Mouse (Mus musculus): ENCODE measurements around the gene Gigyf1. TPM values are rescaled to one million over a fixed set of nuclear protein-coding genes. Genes with fewer than 3 reads are reported as not detected.

Gene Gigyf1
- total RNA-seq, 1 experiment: 24.7 TPM

DNA sequence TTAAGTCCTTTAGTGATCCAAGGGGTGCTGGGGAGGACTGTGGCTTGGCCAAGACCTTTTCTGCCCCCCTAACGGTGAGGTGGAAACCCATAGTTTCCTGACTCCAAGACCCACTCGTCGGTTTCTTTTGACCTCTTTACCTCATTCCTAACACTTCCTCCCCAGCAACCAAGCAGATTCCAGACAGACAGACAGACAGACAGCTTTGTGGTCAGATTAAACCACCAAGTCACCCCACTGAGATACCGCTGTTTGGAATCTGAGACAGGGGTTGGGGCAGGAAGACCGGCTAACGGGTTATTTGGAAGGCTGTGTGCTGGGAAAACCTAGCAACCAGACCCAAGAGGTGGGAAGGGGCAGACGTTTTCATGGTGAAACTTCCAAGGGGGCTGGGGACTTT, 51.8 kb downstream of the Gigyf1 start:
- in situ Hi-C loops (cut with MboI; ENCODE audit: low sequenced_read_pairs in 2 of 2, unreplicated experiment in 2 of 2): no loop called here
- H3K27ac ChIP-seq (ENCODE audit: insufficient read depth, low read depth, low read length, poor library complexity, severe bottlenecking): no peak overlapping the region
- no peaks in the 10 kb centered on the region for H3K36me3 ChIP-seq (ENCODE audit: control insufficient read depth, insufficient read depth, low read length, poor library complexity, severe bottlenecking)
- peaks cover 0 to 17% of the 10 kb centered on the region in 2 experiments; a peak in 2 of 4 replicates for H3K4me1 ChIP-seq (ENCODE audit: control insufficient read depth in 2 of 2, insufficient read depth in 2 of 2, low read length in 2 of 2, poor library complexity in 1 of 2)
- DNase-seq (ENCODE audit: low read depth, low spot score): no peak
- no peak overlapping the region for H3K4me3 ChIP-seq (ENCODE audit: insufficient read depth in 1 of 2, low read depth in 1 of 2, low read length in 2 of 2, poor library complexity in 1 of 2, severe bottlenecking in 1 of 2)
- H3K9me3 ChIP-seq (ENCODE audit: control insufficient read depth, insufficient read depth, low read depth, low read length): no peaks in the 10 kb centered on the region
- no peak overlapping the region for H3K9ac ChIP-seq (ENCODE audit: insufficient read depth, low read depth, low read length, poor library complexity, severe bottlenecking)
- TF ChIP-seq CHD2 (IDR thresholded peaks at IDR 0.05; ENCODE audit: low read depth, low read length): no peak
- no peak for TF ChIP-seq ZC3H11A (IDR thresholded peaks at IDR 0.05; ENCODE audit: borderline replicate concordance, low read depth, low read length)
- TF ChIP-seq ZNF384 (IDR thresholded peaks at IDR 0.05; ENCODE audit: low read depth, low read length): no peak
- TF ChIP-seq MAFK (IDR thresholded peaks at IDR 0.05; ENCODE audit: insufficient read depth, low read depth, low read length): no peak
- no peak for TF ChIP-seq HCFC1 (IDR thresholded peaks at IDR 0.05; ENCODE audit: borderline replicate concordance, insufficient read depth, low read length)

DNA sequence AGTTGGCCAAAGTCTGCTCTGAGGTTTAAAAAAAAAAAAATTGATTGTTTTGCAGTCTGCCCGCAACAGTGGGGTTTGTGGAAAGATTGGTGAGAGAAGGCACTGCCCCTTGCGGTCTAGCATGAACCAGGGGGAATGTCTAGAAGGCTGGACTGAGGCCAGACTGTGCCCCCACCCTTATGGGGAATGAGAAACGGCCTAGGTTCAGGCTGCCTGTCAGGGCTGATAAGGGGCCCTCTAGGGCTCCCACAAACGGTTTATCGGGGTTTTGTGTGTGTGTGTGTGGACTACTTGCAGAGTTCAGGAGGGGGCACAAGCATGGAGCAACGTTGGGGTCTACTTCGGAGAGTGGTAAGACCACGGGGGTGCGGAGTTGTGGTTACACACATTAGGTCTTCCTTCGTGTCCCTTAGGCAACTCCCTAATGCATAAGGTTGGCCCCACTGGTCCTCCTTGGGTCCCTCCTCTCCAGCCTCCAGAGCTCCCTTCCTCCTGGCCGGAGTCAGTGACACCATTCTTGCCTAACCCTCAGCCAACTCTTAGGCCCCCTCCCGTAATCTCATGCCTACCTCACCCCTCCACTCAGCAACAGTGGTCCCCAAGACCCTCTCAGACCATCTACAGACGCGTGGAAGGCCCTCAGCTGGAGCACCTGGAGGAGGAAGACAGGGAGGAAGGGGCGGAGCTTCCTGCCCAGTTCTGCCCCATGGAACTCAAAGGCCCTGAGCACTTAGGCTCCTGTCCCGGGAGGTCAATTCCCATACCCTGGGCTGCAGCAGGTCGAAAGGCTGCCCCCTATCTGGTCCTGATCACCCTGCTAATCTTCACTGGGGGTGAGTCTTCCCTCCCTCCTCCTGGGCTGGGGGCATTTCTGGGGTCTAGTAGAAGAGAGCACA, 52.6 kb downstream of the Gigyf1 start:
- H3K36me3 ChIP-seq (ENCODE audit: control insufficient read depth, insufficient read depth, low read length, poor library complexity, severe bottlenecking): no peaks in the 10 kb centered on the region
- no peak for TF ChIP-seq CHD2 (IDR thresholded peaks at IDR 0.05; ENCODE audit: low read depth, low read length)
- TF ChIP-seq MAFK (IDR thresholded peaks at IDR 0.05; ENCODE audit: insufficient read depth, low read depth, low read length): no peak
- TF ChIP-seq ZNF384 (IDR thresholded peaks at IDR 0.05; ENCODE audit: low read depth, low read length): no peak
- no peak for TF ChIP-seq ZC3H11A (IDR thresholded peaks at IDR 0.05; ENCODE audit: borderline replicate concordance, low read depth, low read length)
- no peak for TF ChIP-seq HCFC1 (IDR thresholded peaks at IDR 0.05; ENCODE audit: borderline replicate concordance, insufficient read depth, low read length)
- no peaks in the 10 kb centered on the region for H3K9me3 ChIP-seq (ENCODE audit: control insufficient read depth, insufficient read depth, low read depth, low read length)
- no peak for DNase-seq (ENCODE audit: low read depth, low spot score)
- in situ Hi-C loops (cut with MboI; ENCODE audit: low sequenced_read_pairs in 2 of 2, unreplicated experiment in 2 of 2): no loop called here
- no peak overlapping the region for H3K9ac ChIP-seq (ENCODE audit: insufficient read depth, low read depth, low read length, poor library complexity, severe bottlenecking)
- no peak overlapping the region for H3K27ac ChIP-seq (ENCODE audit: insufficient read depth, low read depth, low read length, poor library complexity, severe bottlenecking)
- no peak overlapping the region for H3K4me3 ChIP-seq (ENCODE audit: insufficient read depth in 1 of 2, low read depth in 1 of 2, low read length in 2 of 2, poor library complexity in 1 of 2, severe bottlenecking in 1 of 2)
- peaks cover 0 to 15% of the 10 kb centered on the region in 2 experiments; a peak in 2 of 4 replicates for H3K4me1 ChIP-seq (ENCODE audit: control insufficient read depth in 2 of 2, insufficient read depth in 2 of 2, low read length in 2 of 2, poor library complexity in 1 of 2)

DNA sequence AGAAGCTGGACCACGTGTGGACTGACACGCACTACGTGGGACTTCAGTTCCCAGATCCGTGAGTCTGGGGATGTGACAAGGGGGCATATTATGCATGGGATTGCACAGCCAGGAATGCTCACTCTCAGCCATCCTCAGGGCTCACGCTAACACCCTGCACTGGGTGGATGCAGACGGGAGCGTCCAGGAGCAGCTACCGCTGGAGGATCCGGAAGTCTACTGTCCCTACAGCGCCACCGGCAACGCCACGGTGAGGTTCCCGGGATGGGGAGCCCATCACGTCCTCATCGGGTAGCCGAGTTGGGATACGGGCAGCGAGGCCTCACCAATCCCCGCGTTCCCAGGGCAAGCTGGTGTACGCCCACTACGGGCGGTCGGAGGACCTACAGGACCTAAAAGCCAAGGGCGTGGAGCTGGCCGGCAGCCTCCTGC, 56.1 kb downstream of the Gigyf1 start:
- TF ChIP-seq MAFK (IDR thresholded peaks at IDR 0.05; ENCODE audit: insufficient read depth, low read depth, low read length) (no peak), HCFC1 (IDR thresholded peaks at IDR 0.05; ENCODE audit: borderline replicate concordance, insufficient read depth, low read length) (no peak), CHD2 (IDR thresholded peaks at IDR 0.05; ENCODE audit: low read depth, low read length) (no peak), ZNF384 (IDR thresholded peaks at IDR 0.05; ENCODE audit: low read depth, low read length) (no peak), ZC3H11A (IDR thresholded peaks at IDR 0.05; ENCODE audit: borderline replicate concordance, low read depth, low read length) (no peak)
- no peaks in the 10 kb centered on the region for H3K36me3 ChIP-seq (ENCODE audit: control insufficient read depth, insufficient read depth, low read length, poor library complexity, severe bottlenecking)
- in situ Hi-C loops (cut with MboI; ENCODE audit: low sequenced_read_pairs in 2 of 2, unreplicated experiment in 2 of 2): no loop called here
- peak overlapping the region; percentile 1; a peak in 1 of 4 replicates for H3K4me3 ChIP-seq (ENCODE audit: insufficient read depth in 1 of 2, low read depth in 1 of 2, low read length in 2 of 2, poor library complexity in 1 of 2, severe bottlenecking in 1 of 2)
- no peaks in the 10 kb centered on the region for H3K9me3 ChIP-seq (ENCODE audit: control insufficient read depth, insufficient read depth, low read depth, low read length)
- H3K9ac ChIP-seq (ENCODE audit: insufficient read depth, low read depth, low read length, poor library complexity, severe bottlenecking): no peak overlapping the region; the same call in 1 of the 2 replicates
- peaks cover 0 to 5% of the 10 kb centered on the region in 2 experiments; a peak in 1 of 4 replicates for H3K4me1 ChIP-seq (ENCODE audit: control insufficient read depth in 2 of 2, insufficient read depth in 2 of 2, low read length in 2 of 2, poor library complexity in 1 of 2)
- H3K27ac ChIP-seq (ENCODE audit: insufficient read depth, low read depth, low read length, poor library complexity, severe bottlenecking): no peak overlapping the region
- no peak for DNase-seq (ENCODE audit: low read depth, low spot score)

Other genes starting within 250 kb of the Gigyf1 start
- 0.31 TPM in 1 of 2 replicates, not detected in the other for gene Ache, start 231.0 kb upstream of the Gigyf1 start, total RNA-seq (2012; rRNA removed)
- gene Ufsp1, start 223.9 kb upstream of the Gigyf1 start, total RNA-seq (2012; rRNA removed): 3.6 and 6.3 TPM in 2 replicates
- gene Srrt, start 210.9 kb upstream of the Gigyf1 start, total RNA-seq (2012; rRNA removed): 350 and 528 TPM in 2 replicates
- gene Trip6, start 204.1 kb upstream of the Gigyf1 start, total RNA-seq (2012; rRNA removed): 22.7 and 24.2 TPM in 2 replicates
- 20.9 and 34.9 TPM in 2 replicates for gene Slc12a9, start 185.0 kb upstream of the Gigyf1 start, total RNA-seq (2012; rRNA removed)
- gene Ephb4, start 168.4 kb upstream of the Gigyf1 start, total RNA-seq (2012; rRNA removed): 34.3 and 58.8 TPM in 2 replicates
- gene Zan, start 41.5 kb upstream of the Gigyf1 start, total RNA-seq (2012; rRNA removed): 0.95 and 2.6 TPM in 2 replicates
- gene Pop7, start 16.0 kb upstream of the Gigyf1 start, total RNA-seq (2012; rRNA removed): 35.7 and 41.7 TPM in 2 replicates
- gene Epo, start 14.7 kb downstream of the Gigyf1 start, total RNA-seq (2012; rRNA removed): 0.36 and 0.48 TPM in 2 replicates
- 259 and 297 TPM in 2 replicates for gene Gnb2, start 15.0 kb downstream of the Gigyf1 start, total RNA-seq (2012; rRNA removed)
- not detected in 2 replicates for gene Actl6b, start 35.0 kb downstream of the Gigyf1 start, total RNA-seq (2012; rRNA removed)
- 3.7 and 7.6 TPM in 2 replicates for gene Tfr2, start 51.3 kb downstream of the Gigyf1 start, total RNA-seq (2012; rRNA removed)
- gene Mospd3, start 82.5 kb downstream of the Gigyf1 start, total RNA-seq (2012; rRNA removed): 7.8 and 12.9 TPM in 2 replicates
- gene Pcolce, start 95.2 kb downstream of the Gigyf1 start, total RNA-seq (2012; rRNA removed): 134 and 157 TPM in 2 replicates
- 1.1 and 2.2 TPM in 2 replicates for gene Fbxo24, start 110.5 kb downstream of the Gigyf1 start, total RNA-seq (2012; rRNA removed)
- gene Lrch4, start 110.6 kb downstream of the Gigyf1 start, total RNA-seq (2012; rRNA removed): 12.7 and 23.0 TPM in 2 replicates
- gene Gm20605, start 110.6 kb downstream of the Gigyf1 start, total RNA-seq (2012; rRNA removed): 7.8 and 13.6 TPM in 2 replicates
- 12.0 and 24.0 TPM in 2 replicates for gene Sap25, start 122.8 kb downstream of the Gigyf1 start, total RNA-seq (2012; rRNA removed)
- gene Irs3, start 127.2 kb downstream of the Gigyf1 start, total RNA-seq (2012; rRNA removed): 0.85 and 1.5 TPM in 2 replicates
- gene Agfg2, start 166.2 kb downstream of the Gigyf1 start, total RNA-seq (2012; rRNA removed): 12.3 and 12.5 TPM in 2 replicates
- gene Nyap1, start 223.1 kb downstream of the Gigyf1 start, total RNA-seq (2012; rRNA removed): 5.9 and 7.4 TPM in 2 replicates
- gene Tsc22d4, start 227.2 kb downstream of the Gigyf1 start, total RNA-seq (2012; rRNA removed): 15.9 and 21.6 TPM in 2 replicates